Mouse (Mus musculus): ENCODE measurements around the gene Hao1.

DNA sequence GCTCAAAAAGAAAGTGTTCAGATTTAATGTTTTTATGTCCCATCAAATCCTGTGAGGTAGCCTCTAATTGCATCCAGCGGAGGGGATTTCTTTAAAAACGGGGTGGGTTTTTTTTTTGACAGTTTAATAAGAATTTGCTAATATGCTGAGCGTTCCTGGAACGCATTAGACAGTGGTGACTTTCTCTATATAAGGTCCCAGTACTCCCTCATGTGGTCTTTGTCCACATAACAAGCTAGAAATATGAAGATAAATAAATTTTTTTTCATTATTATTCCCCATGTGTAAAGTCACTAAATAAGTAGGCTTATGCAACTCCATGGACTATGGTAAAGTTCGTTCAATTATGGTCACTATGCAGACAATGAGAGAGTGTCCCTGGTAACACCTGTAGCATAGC, 13.1 kb downstream of the Hao1 start:
- no peak for TF ChIP-seq CTCF (IDR thresholded peaks at IDR 0.05; ENCODE audit: extremely low read depth, insufficient read length, insufficient replicate concordance, low read depth, low read length)
- no peak for TF ChIP-seq POLR2A (IDR thresholded peaks at IDR 0.05; ENCODE audit: low read depth, low read length)
